Mouse (Mus musculus) liver, postnatal 0 days (tissue): Measurements from ENCODE around the gene Fam131a. TPM values are rescaled to one million over a fixed set of nuclear protein-coding genes. Genes with fewer than 3 reads are reported as not detected.

Experiments used
- ATAC-seq: fragments of 200-750 bp; cut with Nextera tagmentation; 2 replicates; pipeline ENCODE4 v1.8.0; 2017; ENCODE audit warnings: mild to moderate bottlenecking, moderate library complexity
- DNase-seq: peaks from one replicate; pipeline ENCODE4 v3.0.0-alpha.2; 2016
- H3K27ac ChIP-seq: fragments of 300-500 bp; sonication (generic); 2 replicates; pipeline ENCODE4 v1.5.1; 2014; ENCODE audit warnings: antibody characterized with exemption, moderate library complexity, mild to moderate bottlenecking, low read depth
- H3K27me3 ChIP-seq: fragments of 300-500 bp; sonication (generic); 2 replicates; pipeline ENCODE4 v1.6.1; 2014; ENCODE audit warnings: low read length, control low read depth, mixed read lengths; ENCODE audit not compliant: insufficient read depth
- H3K36me3 ChIP-seq: fragments of 300-500 bp; sonication (generic); replicated peaks from 2 replicates; pipeline ENCODE4 v1.6.1; 2014; ENCODE audit warnings: mild to moderate bottlenecking, control low read depth, low read length, moderate library complexity, mixed read lengths; ENCODE audit not compliant: insufficient read depth
- H3K4me1 ChIP-seq: fragments of 300-500 bp; sonication (generic); 2 replicates; pipeline ENCODE4 v1.6.1; 2014; ENCODE audit warnings: antibody characterized with exemption, mild to moderate bottlenecking, control low read depth; ENCODE audit not compliant: insufficient read depth
- H3K4me2 ChIP-seq: fragments of 300-500 bp; sonication (generic); 2 replicates; pipeline ENCODE4 v1.6.1; 2014; ENCODE audit warnings: low read depth, mild to moderate bottlenecking, low read length, moderate library complexity, mixed read lengths
- H3K4me3 ChIP-seq: fragments of 300-500 bp; sonication (generic); 2 replicates; pipeline ENCODE4 v1.5.1; 2014; ENCODE audit warnings: low read depth, low read length
- H3K9ac ChIP-seq: fragments of 300-500 bp; sonication (generic); replicated peaks from 2 replicates; pipeline ENCODE4 v1.6.1; 2014; ENCODE audit warnings: mild to moderate bottlenecking, moderate library complexity
- H3K9me3 ChIP-seq: fragments of 300-500 bp; sonication (generic); 2 replicates; pipeline ENCODE4 v1.6.1; 2016; ENCODE audit warnings: mild to moderate bottlenecking, control low read depth, low read length, mixed read lengths
- CTCF ChIP-seq: sonication (generic); IDR thresholded peaks from 2 replicates; pipeline ENCODE4 v1.5.1; 2016; ENCODE audit warnings: antibody characterized with exemption, low read depth
- EP300 ChIP-seq: IDR thresholded peaks from 2 replicates; pipeline ENCODE4 v1.6.1; 2016; ENCODE audit warnings: antibody characterized with exemption, low read depth, mild to moderate bottlenecking
- WGBS: fragments of 180-500 bp; shearing (Covaris S2); extraction: QIAGEN DNeasy Blood & Tissue Kit; methylation state at CpG from one replicate; pipeline ENCODE4 v1.1.7; 2014; ENCODE audit not compliant: insufficient replicate concordance; 5-methylcytosine and 5-hydroxymethylcytosine counted together
- polyA plus RNA-seq: library from polyadenylated mRNA; unstranded; fragments of >200 nt; fragmentation: Nextera tagmentation; extraction: Ambion mirVana; gene quantifications from 2 replicates; pipeline ENCODE4 v1.2.1, GENCODE M21; 2015

Gene Fam131a
- polyA plus RNA-seq, 1 experiment from 2014 or later, result 0.88 TPM

DNA sequence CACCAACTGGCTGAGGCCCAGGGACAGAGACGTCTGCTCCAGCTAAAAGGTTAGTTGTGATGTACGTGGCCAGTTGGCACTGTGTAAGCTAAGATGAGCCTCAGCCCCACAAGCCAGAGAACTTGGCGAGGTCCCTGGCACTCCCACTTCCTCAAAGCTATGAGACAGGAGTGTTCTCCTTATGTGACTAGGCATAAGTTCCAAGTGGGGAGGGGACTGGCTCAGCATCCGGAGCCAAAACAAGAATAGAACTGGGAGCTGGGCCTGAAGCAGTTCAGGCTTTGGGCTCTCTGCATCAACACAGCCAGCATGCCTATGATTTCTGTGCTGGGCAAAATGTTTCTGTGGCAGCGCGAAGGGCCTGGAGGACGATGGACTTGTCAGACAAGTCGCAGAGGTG is 1.7 kb downstream of the Fam131a start:
- Histone ChIP-seq H3K4me2 (no peak overlapping the region), H3K27ac (no peak overlapping the region), H3K9ac (no peak overlapping the region), H3K9me3 (no peaks in the 10 kb centered on the region), H3K4me1 (peaks cover 27% of the 10 kb centered on the region), H3K27me3 (peaks cover 20% of the 10 kb centered on the region), H3K36me3 (peaks cover 23% of the 10 kb centered on the region), H3K4me3 (no peak overlapping the region)
- no peak for DNase-seq
- no peak for ATAC-seq
- no peak for TF ChIP-seq CTCF
- no peak for TF ChIP-seq EP300
- 60% methylated on average over 8 of the region's 8 CpGs for WGBS

- Histone ChIP-seq H3K36me3 (peaks cover 15% of the 10 kb centered on the region), H3K9me3 (no peaks in the 10 kb centered on the region), H3K4me2 (peak overlapping the region; percentile 57), H3K9ac (peak overlapping the region; percentile 38; the same call in 1 of the 2 replicates), H3K4me1 (peaks cover 27% of the 10 kb centered on the region), H3K27ac (no peak overlapping the region), H3K27me3 (peaks cover 20% of the 10 kb centered on the region), H3K4me3 (peak overlapping the region; percentile 29)
- TF ChIP-seq EP300, result no peak
- no peak for TF ChIP-seq CTCF
- WGBS, result 6% methylated on average over 45 of the region's 46 CpGs
- DNase-seq (peak; percentile 76), ATAC-seq (peak; percentile 45)
Measured at GRCm38 (mm10) chr16:20695622-20696323, 2.7 kb downstream of the Fam131a start.

- TF ChIP-seq CTCF, result no peak
- no peak for TF ChIP-seq EP300
- no peak overlapping the region for H3K9ac ChIP-seq
- no peak overlapping the region for H3K27ac ChIP-seq
- H3K4me2 ChIP-seq, result no peak overlapping the region
- no peaks in the 10 kb centered on the region for H3K9me3 ChIP-seq
- peaks cover 5% of the 10 kb centered on the region; the same call in 1 of the 2 replicates for H3K36me3 ChIP-seq
- no peak overlapping the region for H3K4me3 ChIP-seq
- DNase-seq, result no peak
- WGBS, result 77% methylated on average over 5 of the region's 5 CpGs
- peaks cover 39% of the 10 kb centered on the region for H3K4me1 ChIP-seq
- ATAC-seq, result no peak
- peaks cover 18% of the 10 kb centered on the region for H3K27me3 ChIP-seq
Measured at GRCm38 (mm10) chr16:20699266-20699665, 6.2 kb downstream of the Fam131a start.

DNA sequence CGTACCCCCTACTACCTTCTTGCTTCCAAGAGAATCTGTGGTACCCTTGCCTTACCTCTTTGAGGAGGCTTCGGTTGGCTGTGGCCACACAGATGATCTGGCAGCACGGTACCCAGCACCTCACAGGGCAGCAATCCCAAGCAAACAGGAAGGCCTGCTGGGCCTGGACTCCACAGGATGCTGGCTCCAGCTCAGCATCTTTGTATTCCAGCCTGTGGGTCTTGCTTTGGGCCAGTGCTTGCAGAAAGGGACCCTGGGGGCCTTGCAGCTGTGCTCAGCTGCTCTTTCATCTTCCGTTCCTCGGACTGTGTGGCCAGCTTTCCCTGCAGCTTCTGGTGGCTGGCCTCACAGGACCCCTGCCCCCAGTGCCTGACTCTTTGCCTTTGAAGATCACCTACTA is 7.0 kb downstream of the Fam131a start:
- Histone ChIP-seq H3K27ac (no peak overlapping the region), H3K36me3 (peaks cover 5% of the 10 kb centered on the region; the same call in 1 of the 2 replicates), H3K4me1 (peaks cover 34% of the 10 kb centered on the region), H3K9ac (no peak overlapping the region), H3K4me2 (no peak overlapping the region), H3K27me3 (peaks cover 13% of the 10 kb centered on the region), H3K4me3 (no peak overlapping the region), H3K9me3 (no peaks in the 10 kb centered on the region)
- 75% methylated on average over 5 of the region's 5 CpGs for WGBS
- ATAC-seq (no peak), DNase-seq (no peak)
- TF ChIP-seq EP300, result no peak
- TF ChIP-seq CTCF, result no peak

- H3K27ac ChIP-seq, result no peak overlapping the region
- peaks cover 23% of the 10 kb centered on the region for H3K4me1 ChIP-seq
- ATAC-seq, result no peak
Measured at GRCm38 (mm10) chr16:20701316-20701715, 8.3 kb downstream of the Fam131a start.

DNA sequence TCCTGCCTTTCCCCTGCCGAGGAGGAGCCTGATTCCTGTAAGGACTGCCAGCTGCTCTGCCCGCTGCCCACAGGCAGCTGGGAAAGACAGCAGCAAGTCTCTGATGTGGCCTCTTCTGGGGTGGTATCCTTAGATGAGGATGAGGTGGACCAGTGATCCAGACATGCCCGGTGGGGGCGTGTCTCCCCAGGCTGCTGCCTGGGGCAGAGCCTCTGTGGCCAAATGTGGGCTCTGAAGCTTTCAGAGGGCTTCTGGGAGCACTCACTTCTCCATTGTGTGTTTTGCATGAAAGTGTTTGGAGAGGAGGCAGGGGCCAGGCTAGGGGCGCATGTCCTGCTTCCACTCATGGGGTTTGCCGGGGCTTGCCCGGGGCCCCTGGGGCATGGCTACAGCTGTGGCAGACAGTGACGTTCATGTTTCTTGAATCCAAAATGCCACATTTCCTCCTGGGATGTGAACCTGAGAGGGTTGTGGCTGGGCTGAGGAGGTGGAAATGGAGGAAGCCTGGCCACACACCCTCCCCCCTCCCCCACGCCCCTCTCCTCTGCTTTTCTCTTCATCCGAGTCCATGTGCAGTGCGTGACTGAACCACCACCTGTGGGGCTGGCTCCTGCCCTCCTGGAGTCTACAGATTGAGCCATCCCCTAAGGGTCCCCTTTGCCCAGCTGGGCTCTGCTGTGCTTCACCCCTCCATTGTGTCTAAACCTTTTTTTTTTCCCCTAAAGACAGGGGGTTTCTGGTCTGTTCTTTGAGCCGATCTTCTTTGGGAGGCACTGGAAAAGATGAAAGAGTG is 8.9 kb downstream of the Fam131a start:
- H3K4me2 ChIP-seq, result peak overlapping the region; percentile 45
- no peaks in the 10 kb centered on the region for H3K27me3 ChIP-seq
- peaks cover 11% of the 10 kb centered on the region for H3K36me3 ChIP-seq
- H3K4me3 ChIP-seq, result no peak overlapping the region
- peaks cover 27% of the 10 kb centered on the region for H3K4me1 ChIP-seq
- H3K9me3 ChIP-seq, result no peaks in the 10 kb centered on the region
- ATAC-seq (peak; percentile 17; the same call in 1 of the 2 replicates), DNase-seq (peak; percentile 59)
- no peak for TF ChIP-seq EP300
- TF ChIP-seq CTCF, result no peak
- 34% methylated on average over 12 of the region's 12 CpGs for WGBS
- H3K27ac ChIP-seq, result peak overlapping the region; percentile 78
- 0 out of 2 replicates have a peak overlapping the region, but pooled peaks have one; percentile 36 for H3K9ac ChIP-seq

More at GRCm38 (mm10) chr16:20701316-20701715, 8.3 kb downstream of the Fam131a start:
- H3K4me3 ChIP-seq, result no peak overlapping the region
- peaks cover under 1% of the 10 kb centered on the region; the same call in 1 of the 2 replicates for H3K27me3 ChIP-seq
- no peaks in the 10 kb centered on the region for H3K9me3 ChIP-seq
- 75% methylated on average over 7 of the region's 7 CpGs for WGBS
- TF ChIP-seq EP300 (no peak), CTCF (no peak)
- H3K36me3 ChIP-seq, result peaks cover 11% of the 10 kb centered on the region
- DNase-seq, result no peak
- H3K9ac ChIP-seq, result no peak overlapping the region
- H3K4me2 ChIP-seq, result 0 out of 2 replicates have a peak overlapping the region, but pooled peaks have one; percentile 45
